In the genomic region with DNA sequence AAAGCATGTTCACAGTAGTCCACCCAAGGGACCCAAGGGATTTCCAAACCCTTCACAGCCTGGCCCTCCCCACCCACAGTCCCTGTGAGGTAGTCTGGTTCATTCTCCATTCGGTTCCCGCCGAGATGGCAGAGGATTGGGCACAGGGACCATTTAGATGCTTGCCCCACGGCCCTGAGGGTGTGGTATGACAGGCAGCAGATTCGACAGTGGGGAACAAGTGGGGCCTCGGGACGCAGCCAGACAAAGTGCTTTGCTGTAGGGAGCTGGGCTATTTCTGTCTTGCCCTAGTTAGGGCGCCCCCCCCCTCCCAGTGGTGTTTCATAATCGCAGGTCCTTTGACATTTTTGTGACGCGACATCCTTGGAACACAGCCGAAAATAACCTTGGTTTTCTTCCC, we compare ENCODE assay signal across 13 mouse cellular contexts. TPM values are rescaled to one million over a fixed set of nuclear protein-coding genes. Genes with fewer than 3 reads are reported as not detected.
DNase-seq lines count a peak whose midpoint lies in the region; ATAC-seq lines count a peak whose summit lies in the region.
"Had no signal": no experiment of that assay in that cellular context is flagged by ENCODE, and none has a peak within 500 bp of the region (broad histone marks: within the 10 kb centered on the region; RNA-seq: fewer than 3 reads in every experiment).

No protein-coding gene starts in this region.

- DNase-seq in adrenal gland, adult (ENCODE audit: inconsistent age in 2 of 2, low spot score in 1 of 2) = peak; percentile 57 to 91
- DNase-seq in adrenal gland, postnatal 4 days (ENCODE audit: low spot score in 2 of 2) = no peak
- DNase-seq in brain, adult 2 months (ENCODE audit: low read depth, low spot score) = peak; percentile 60
- DNase-seq in lung, postnatal 10 days = peak; percentile 41
- DNase-seq in spleen, postnatal 10 days (ENCODE audit: low spot score in 2 of 2) = no peak
- DNase-seq: kidney, postnatal 36 days; spleen, adult 18-20 months had no signal

- no peaks in the 10 kb centered on the region for H3K27me3 ChIP-seq in heart, embryonic 13.5 days (replicated peaks)
- H3K27me3 ChIP-seq in forebrain, embryonic 12.5 days = no peaks in the 10 kb centered on the region
- H3K27me3 ChIP-seq: intestine, embryonic 15.5 days; limb, embryonic 15.5 days had no signal

- H3K9me3 ChIP-seq in heart, embryonic 13.5 days = 0 out of 2 replicates have a peak, but pooled peaks cover 7% of the 10 kb centered on the region
- no peaks in the 10 kb centered on the region for H3K9me3 ChIP-seq in forebrain, embryonic 12.5 days
- H3K9me3 ChIP-seq: intestine, embryonic 15.5 days; limb, embryonic 15.5 days had no signal

- no peak for ATAC-seq in heart, embryonic 13.5 days (ENCODE audit: extremely low read depth, insufficient number of reproducible peaks, low FRiP score, low TSS enrichment)
- no peak for ATAC-seq in forebrain, embryonic 12.5 days (ENCODE audit: low FRiP score)
- ATAC-seq in megakaryocyte, adult 5-6 weeks (ENCODE audit: poor library complexity, severe bottlenecking) = no peak
- ATAC-seq: intestine, embryonic 15.5 days had no signal

- peak overlapping the region; percentile 64 for H3K9ac ChIP-seq in heart, embryonic 13.5 days
- H3K9ac ChIP-seq in forebrain, embryonic 12.5 days = no peak overlapping the region
- H3K9ac ChIP-seq: intestine, embryonic 15.5 days; limb, embryonic 15.5 days had no signal

- peak overlapping the region; percentile 71 for H3K27ac ChIP-seq in heart, embryonic 13.5 days (replicated peaks)
- H3K27ac ChIP-seq in forebrain, embryonic 12.5 days = no peak overlapping the region
- H3K27ac ChIP-seq: intestine, embryonic 15.5 days; limb, embryonic 15.5 days had no signal

- H3K36me3 ChIP-seq in heart, embryonic 13.5 days = no peaks in the 10 kb centered on the region
- no peaks in the 10 kb centered on the region for H3K36me3 ChIP-seq in forebrain, embryonic 12.5 days (replicated peaks)
- H3K36me3 ChIP-seq: intestine, embryonic 15.5 days; limb, embryonic 15.5 days had no signal

- H3K4me1 ChIP-seq in heart, embryonic 13.5 days = peaks cover 14% of the 10 kb centered on the region
- no peaks in the 10 kb centered on the region for H3K4me1 ChIP-seq in forebrain, embryonic 12.5 days
- H3K4me1 ChIP-seq: intestine, embryonic 15.5 days; limb, embryonic 15.5 days had no signal

- WGBS in heart, embryonic 13.5 days = 41% methylated on average over 12 of the region's 12 CpGs
- 90% methylated on average over 12 of the region's 12 CpGs for WGBS in forebrain, embryonic 12.5 days

- 0 out of 2 replicates have a peak overlapping the region, but pooled peaks have one; percentile 1 for H3K4me3 ChIP-seq in heart, embryonic 13.5 days
- H3K4me3 ChIP-seq in forebrain, embryonic 12.5 days (replicated peaks) = no peak overlapping the region
- H3K4me3 ChIP-seq: intestine, embryonic 15.5 days; limb, embryonic 15.5 days had no signal

- H3K4me2 ChIP-seq in heart, embryonic 13.5 days = peak overlapping the region; percentile 55
- no peak overlapping the region for H3K4me2 ChIP-seq in forebrain, embryonic 12.5 days
- H3K4me2 ChIP-seq: intestine, embryonic 15.5 days; limb, embryonic 15.5 days had no signal

RNA-seq across cellular contexts. Expression of a gene that starts 8.2 kb away (rescaled TPM):
- total RNA-seq in adrenal gland, postnatal 4 days (2021) = 10 to 100 TPM; 20.0 to 20.4 TPM
- polyA plus RNA-seq in heart, embryonic 13.5 days (2015; fragmentation: Nextera tagmentation; extraction: Ambion mirVana) = 34.9 and 40.9 TPM in 2 replicates
- polyA plus RNA-seq in forebrain, embryonic 12.5 days (2016; fragmentation: Nextera tagmentation; extraction: Ambion mirVana) = 27.0 and 27.3 TPM in 2 replicates
- 7.9 and 8.0 TPM in 2 replicates for total RNA-seq in megakaryocyte, adult 5-6 weeks (2015)
- total RNA-seq in megakaryocyte, adult 5-6 weeks (2017) = 3.0 and 4.1 TPM in 2 replicates

RNA-seq across cellular contexts. Expression of a gene that starts 39.9 kb away (rescaled TPM):
- total RNA-seq in adrenal gland, postnatal 4 days (2021) = under 1 TPM; 0.42 to 0.59 TPM
- 0.07 and 0.41 TPM in 2 replicates for polyA plus RNA-seq in heart, embryonic 13.5 days (2015; fragmentation: Nextera tagmentation; extraction: Ambion mirVana)
- polyA plus RNA-seq in forebrain, embryonic 12.5 days (2016; fragmentation: Nextera tagmentation; extraction: Ambion mirVana) = 0.15 and 0.41 TPM in 2 replicates
- not detected in 2 replicates for total RNA-seq in megakaryocyte, adult 5-6 weeks (2015)
- 0.84 TPM in 1 of 2 replicates, not detected in the other for total RNA-seq in megakaryocyte, adult 5-6 weeks (2017)
- total RNA-seq: common myeloid progenitor, adult 5-6 weeks had no signal

RNA-seq across cellular contexts. Expression of a gene that starts 53.7 kb away (rescaled TPM):
- total RNA-seq in adrenal gland, postnatal 4 days (2021) = 10 to 100 TPM; 48.8 to 50.9 TPM
- polyA plus RNA-seq in heart, embryonic 13.5 days (2015; fragmentation: Nextera tagmentation; extraction: Ambion mirVana) = 23.9 and 24.0 TPM in 2 replicates
- 69.5 and 70.3 TPM in 2 replicates for polyA plus RNA-seq in forebrain, embryonic 12.5 days (2016; fragmentation: Nextera tagmentation; extraction: Ambion mirVana)
- 47.3 and 52.5 TPM in 2 replicates for total RNA-seq in megakaryocyte, adult 5-6 weeks (2015)
- total RNA-seq in megakaryocyte, adult 5-6 weeks (2017) = 45.5 and 53.5 TPM in 2 replicates

Comparison
In these comparisons a context has a peak if more than half of its experiments do, and no peak if none do; other contexts are left out.
1. DNase-seq: peak in adrenal gland, adult (2 of 2), brain, adult 2 months (single experiment) and lung, postnatal 10 days (single experiment); none in adrenal gland, postnatal 4 days (0 of 2) and spleen, postnatal 10 days (0 of 2).